Mouse (Mus musculus) stomach, postnatal 0 days (tissue): ENCODE data around the gene Lcat.

Source experiments
- CTCF ChIP-seq: IDR thresholded peaks from 2 replicates; pipeline ENCODE4 v1.5.1; 2016; ENCODE audit warnings: antibody characterized with exemption, low read depth, mild to moderate bottlenecking, moderate library complexity
- EP300 ChIP-seq: optimal IDR thresholded peaks from 2 replicates; pipeline ENCODE3; 2016; ENCODE audit warnings: antibody characterized with exemption

DNA sequence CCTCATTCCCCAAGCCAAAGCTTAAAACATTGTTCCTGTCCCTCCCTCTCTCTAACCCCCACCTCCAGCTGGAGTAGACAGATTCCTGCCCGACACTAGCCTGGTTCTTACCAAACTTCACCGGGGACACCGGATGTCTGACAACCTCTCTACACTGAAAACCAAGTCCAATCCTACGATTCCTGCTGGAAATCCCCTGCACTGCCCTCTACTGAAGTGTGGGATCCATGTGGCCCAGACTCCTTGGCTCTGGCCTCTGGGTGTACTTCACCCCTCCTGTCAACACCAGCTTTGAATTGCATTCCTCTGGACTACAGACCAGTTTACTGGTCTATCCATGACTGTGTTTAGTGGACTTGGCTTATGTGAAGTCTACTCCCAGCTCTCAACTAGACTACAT lies 13.4 kb upstream of the Lcat start:
- TF ChIP-seq CTCF (no peak), EP300 (no peak)
